Mouse (Mus musculus): Measurements from ENCODE around the gene Arhgef11. TPM values are rescaled to one million over a fixed set of nuclear protein-coding genes. Genes with fewer than 3 reads are reported as not detected.
"Not testable (repeated sequence)": the region's sequence is repeated elsewhere in the genome, so short reads cannot be mapped to it uniquely, and the experiment has no call there.

Arhgef11 gene
- total RNA-seq (2021) = 10 to 100 TPM; 49.4 to 51.3 TPM
- long read RNA-seq, full-length matches to known transcripts = 1 of 14 reads
- long read RNA-seq, partial matches to known transcripts = 10 of 14 reads
- long read RNA-seq, other reads (novel, unspliced or antisense) = 3 of 14 reads

DNA sequence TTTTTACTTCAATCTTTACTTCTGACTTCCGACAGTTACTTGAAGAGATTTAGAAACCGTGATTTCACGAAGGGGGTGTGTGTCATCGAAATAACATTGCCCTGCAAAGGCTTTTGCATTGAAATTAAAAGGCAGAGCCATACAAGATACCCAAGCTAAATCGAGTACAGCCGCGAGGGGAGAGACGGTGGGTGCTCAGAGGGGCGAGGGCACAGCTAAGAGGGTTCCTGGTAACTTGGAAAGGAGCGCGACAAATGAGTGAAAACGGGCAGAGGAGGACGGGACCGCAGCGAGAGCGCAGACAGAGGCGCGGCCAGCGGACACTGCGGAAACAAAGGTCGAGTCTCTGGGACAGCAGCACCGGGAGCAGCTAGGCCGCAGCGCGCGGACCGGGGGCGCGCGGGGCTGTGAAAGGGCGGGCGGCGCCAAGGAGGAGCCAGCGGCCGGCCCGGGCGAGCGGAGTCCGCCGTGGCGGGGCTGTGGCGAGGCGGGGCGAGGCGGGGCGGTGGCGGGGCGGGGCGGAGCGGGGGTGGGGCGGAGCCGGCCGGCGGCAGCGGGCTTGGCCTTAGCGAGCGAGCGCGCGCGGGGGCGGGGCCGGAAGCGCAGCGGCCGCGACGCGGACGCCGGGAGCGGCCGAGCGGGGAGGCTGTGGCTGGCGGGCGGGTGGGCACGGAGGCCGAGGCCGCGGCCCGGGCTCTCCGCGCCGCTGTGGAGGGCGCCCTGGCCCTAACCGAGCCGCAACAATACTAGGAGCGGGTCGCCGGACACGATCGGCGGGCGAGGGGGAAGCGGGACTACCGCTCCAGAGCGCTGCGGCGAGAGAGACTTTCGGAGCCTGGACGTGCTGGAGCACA is at the start of gene Arhgef11:
TSS of gene Arhgef11 (plus strand) at position 603 of the 854 bp plus-strand sequence.
- peak; percentile 61 to 79 for DNase-seq (ENCODE audit: low spot score in 2 of 2)

- no peak for DNase-seq (ENCODE audit: low spot score in 2 of 2)
Measured at GRCm38 (mm10) chr3:87568681-87569080, 48.7 kb upstream of the Arhgef11 start.

GRCm38 (mm10) chr3:87575766-87576165 is 41.6 kb upstream of the Arhgef11 start:
- DNase-seq (ENCODE audit: low spot score in 2 of 2) = no peak

GRCm38 (mm10) chr3:87582259-87582658 is 35.1 kb upstream of the Arhgef11 start:
- DNase-seq (ENCODE audit: low spot score in 2 of 2) = no peak

GRCm38 (mm10) chr3:87593793-87594192 is 23.6 kb upstream of the Arhgef11 start:
- no peak for DNase-seq (ENCODE audit: low spot score in 2 of 2)

- DNase-seq (ENCODE audit: low spot score in 2 of 2) = not testable (repeated sequence)
Measured at GRCm38 (mm10) chr3:87595328-87595727, 22.0 kb upstream of the Arhgef11 start.

DNA sequence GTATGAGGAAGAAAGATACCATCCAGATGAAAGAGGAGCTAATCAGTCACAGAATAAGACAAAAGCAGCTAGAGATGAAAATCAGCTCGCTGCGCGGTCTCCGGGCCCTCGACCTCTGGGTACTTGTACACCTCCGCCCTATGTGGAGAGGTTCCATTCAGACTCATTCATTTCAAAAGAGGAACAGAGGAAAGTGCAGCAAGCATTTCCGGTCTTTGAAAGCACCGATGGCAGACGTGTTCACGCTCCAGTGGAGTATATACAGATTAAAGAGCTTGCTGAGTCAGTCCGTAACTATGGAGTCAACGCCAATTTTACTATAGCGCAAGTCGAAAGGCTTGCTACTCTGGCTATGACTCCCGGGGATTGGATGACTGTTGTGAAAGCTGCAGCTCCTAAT is 16.3 kb upstream of the Arhgef11 start:
- not testable (repeated sequence) for DNase-seq (ENCODE audit: low spot score in 2 of 2)

DNA sequence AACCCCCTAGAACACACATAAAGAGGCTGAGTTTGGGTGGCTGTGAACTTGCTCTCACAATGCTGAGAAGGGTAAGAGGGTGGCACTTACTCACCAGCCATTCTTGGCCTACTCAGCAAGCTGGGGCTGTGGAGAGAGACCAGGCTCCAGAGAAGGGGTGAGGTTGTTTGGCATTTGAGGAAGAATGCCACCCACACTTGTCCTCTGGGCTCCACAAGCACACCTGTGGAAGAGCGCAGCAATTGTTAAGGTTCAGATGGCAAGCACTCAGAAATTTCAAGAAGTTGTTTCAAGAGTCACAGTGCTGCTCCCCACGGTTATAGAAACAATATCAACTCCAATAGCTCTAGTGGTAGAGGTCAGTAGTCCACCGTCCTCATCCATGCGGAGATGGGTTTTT is 1.0 kb upstream of the Arhgef11 start:
- no peak for DNase-seq (ENCODE audit: low spot score in 2 of 2)

DNA sequence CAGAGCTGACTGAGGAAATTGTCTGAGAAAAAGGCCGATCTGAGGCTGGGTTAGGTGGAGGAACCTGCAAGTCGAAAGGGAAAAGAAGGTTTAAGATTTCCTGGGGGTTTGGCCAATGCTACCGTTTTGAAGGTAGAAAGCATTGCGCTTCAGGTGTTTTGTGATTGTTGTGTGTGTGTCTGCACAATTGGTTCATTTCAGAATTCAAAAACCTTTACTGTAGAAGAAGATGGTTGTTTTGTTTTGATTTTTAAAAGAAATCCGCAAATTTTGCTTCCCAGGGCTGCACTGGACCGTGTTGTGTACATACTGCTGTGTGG is 412 bp downstream of the Arhgef11 start:
- no peak for DNase-seq (ENCODE audit: low spot score in 2 of 2)

- no peak for DNase-seq (ENCODE audit: low spot score in 2 of 2)
Measured at GRCm38 (mm10) chr3:87618240-87618639, 881 bp downstream of the Arhgef11 start.

DNA sequence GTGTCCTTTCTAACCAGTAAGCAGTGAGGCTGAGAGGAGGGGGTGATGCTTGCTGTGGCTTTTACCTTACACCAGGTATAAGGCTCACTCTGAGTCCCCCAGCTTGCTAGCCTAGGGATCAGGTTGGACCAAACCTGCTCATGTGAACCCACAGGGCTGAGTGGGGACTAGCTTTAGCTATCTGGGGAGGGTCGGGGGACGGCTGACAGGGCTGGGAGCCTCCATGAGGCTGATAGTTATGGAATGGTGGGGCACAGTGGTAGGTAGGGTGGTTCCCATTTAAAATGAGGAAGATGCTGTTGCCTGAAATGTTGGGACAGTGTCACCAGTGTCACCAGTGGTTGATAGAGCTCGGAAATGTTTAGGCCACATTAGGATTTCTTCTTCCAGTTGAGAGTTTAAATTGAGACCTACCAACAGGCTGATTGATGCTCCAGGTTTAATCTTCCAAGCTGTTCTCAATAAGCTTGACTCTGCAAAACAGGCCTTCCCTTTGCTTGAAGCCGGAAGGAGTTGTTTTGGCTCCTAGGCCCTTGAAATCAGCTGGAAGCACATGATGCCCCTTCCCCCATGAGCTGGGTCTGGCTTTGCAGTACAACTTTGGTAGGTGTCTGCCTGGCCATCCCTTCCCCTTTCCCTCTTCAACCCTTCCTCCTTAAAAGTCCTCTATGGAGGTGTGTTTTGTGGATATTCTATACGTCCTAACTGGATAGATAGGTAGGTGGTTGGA is 1.8 kb downstream of the Arhgef11 start:
- DNase-seq (ENCODE audit: low spot score in 2 of 2) = peak in 1 of 2 experiments; percentile 25

GRCm38 (mm10) chr3:87620218-87620891 is 3.0 kb downstream of the Arhgef11 start:
- no peak for DNase-seq (ENCODE audit: low spot score in 2 of 2)

DNA sequence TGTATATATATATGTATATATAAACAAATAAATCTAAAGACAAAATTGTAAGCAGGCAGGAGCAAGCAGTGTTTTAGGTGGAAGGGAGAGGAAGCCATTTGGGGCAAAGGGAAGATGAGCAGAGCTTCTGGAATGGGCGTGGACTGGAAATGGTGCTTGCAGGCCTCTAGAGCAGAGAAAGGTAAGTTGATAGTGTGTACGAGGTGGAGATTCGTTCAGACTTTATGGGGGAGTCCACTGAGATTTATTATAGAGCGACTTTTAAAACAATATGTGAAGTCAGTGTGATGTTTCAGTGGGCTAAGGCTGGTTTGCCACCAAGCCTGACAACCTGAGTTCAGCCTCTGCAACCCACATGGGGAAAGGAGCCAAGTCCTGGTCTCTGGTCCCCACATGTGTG is 7.5 kb downstream of the Arhgef11 start:
- DNase-seq (ENCODE audit: low spot score in 2 of 2) = no peak

- DNase-seq (ENCODE audit: low spot score in 2 of 2) = peak; percentile 30 to 39
Measured at GRCm38 (mm10) chr3:87630899-87631298, 13.5 kb downstream of the Arhgef11 start.

DNA sequence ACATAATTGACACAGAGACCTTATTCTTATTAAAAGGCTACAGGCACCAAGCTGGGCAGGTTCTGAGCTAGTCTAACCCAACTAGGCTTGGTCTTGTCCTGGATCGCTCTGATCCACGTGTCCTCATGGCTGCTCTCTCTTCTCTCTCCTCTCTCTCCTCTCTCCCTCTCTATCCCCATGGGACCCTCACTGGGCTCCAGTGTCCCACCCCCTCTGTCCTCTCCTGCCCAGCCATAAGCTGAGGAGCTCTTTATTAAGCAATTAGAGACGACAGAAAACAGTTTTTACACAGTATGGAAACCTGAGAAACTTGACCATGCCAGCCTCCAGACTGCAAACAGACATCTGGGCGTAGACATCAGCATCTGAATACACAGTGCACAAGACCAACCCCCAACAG is 14.0 kb downstream of the Arhgef11 start:
- no peak for DNase-seq (ENCODE audit: low spot score in 2 of 2)

DNA sequence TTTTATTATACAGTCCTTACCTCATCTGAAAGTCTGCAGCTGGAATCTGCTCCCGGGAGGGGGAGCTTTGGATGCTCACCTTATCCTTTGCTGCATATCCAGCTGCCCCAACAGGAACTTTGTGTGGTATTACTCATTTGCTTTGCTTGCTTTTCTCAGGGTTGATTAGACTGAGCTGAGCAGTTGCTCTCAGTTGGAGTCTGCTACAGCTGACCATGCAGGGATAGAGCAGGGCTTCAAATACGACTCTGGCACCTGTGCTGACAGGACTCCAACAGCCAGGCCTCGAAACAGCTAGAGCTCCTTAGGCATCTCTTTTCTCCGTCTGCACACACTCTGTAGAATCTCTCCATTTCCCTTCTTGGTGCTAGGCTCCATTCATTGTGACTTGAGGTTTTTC is 18.2 kb downstream of the Arhgef11 start:
- no peak for DNase-seq (ENCODE audit: low spot score in 2 of 2)

DNA sequence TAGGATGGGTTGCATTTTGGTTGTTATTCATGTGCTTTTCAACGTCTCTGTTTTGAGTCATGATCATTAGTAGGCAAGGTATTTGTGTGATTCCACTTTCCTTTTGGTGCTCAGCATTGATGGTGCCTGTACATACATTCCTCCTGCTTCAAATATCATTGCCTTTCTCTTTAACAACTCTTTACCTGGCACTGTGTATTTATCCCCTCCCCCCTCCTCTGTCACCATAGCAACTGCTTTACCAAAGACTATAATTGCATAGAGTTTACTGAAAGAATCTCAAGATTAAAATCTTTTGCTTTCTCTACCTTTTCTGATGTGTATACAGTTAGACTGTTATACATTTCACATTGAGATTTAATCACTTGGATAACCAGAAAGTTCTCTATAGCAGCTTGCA is 26.1 kb downstream of the Arhgef11 start:
- DNase-seq (ENCODE audit: low spot score in 2 of 2) = no peak

DNA sequence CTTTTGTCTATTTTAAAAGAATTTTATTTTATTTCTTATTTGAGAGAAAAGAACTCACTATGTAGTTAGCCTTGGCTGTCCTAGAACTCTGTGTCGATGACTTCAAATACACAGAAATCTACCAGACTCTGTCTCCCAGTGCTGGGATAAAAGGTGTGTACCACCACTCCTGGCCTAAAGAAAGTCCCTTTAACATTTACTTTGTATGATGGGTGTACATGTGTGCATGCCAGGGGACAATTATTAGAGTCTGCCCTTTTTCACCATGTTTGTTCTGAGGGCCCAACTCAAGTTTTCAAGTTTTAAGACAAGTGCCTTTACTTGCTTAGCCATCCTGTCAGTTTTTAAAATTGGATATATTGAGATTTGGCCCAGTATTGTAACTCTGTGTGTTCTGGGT is 28.8 kb downstream of the Arhgef11 start:
- DNase-seq (ENCODE audit: low spot score in 2 of 2) = no peak

- no peak for DNase-seq (ENCODE audit: low spot score in 2 of 2)
Measured at GRCm38 (mm10) chr3:87649063-87649462, 31.7 kb downstream of the Arhgef11 start.

GRCm38 (mm10) chr3:87658348-87658747 is 41.0 kb downstream of the Arhgef11 start:
- no peak for DNase-seq (ENCODE audit: low spot score in 2 of 2)

GRCm38 (mm10) chr3:87659692-87660429 is 42.5 kb downstream of the Arhgef11 start:
- DNase-seq (ENCODE audit: low spot score in 2 of 2) = no peak
